Mouse (Mus musculus) right cerebral cortex, postnatal 25 days (tissue): Measurements from ENCODE around the gene E130114P18Rik.

Source experiments
- DNase-seq: peaks from one replicate; pipeline ENCODE4 v3.0.0; 2022

E130114P18Rik gene

GRCm38 (mm10) chr4:97777706-97778176 lies at the start of gene E130114P18Rik:
Gene E130114P18Rik, minus strand, starts transcription at chr4:97778078.
- DNase-seq: peak; percentile 51

- no peak for DNase-seq
Measured at GRCm38 (mm10) chr4:97827115-97827514, 49.2 kb upstream of the E130114P18Rik start.

GRCm38 (mm10) chr4:97825841-97826240 lies 48.0 kb upstream of the E130114P18Rik start:
- no peak for DNase-seq

GRCm38 (mm10) chr4:97825432-97825831 lies 47.6 kb upstream of the E130114P18Rik start:
- DNase-seq: no peak

- DNase-seq: no peak
Measured at GRCm38 (mm10) chr4:97824451-97824850, 46.6 kb upstream of the E130114P18Rik start.

- DNase-seq: no peak
Measured at GRCm38 (mm10) chr4:97823512-97823911, 45.6 kb upstream of the E130114P18Rik start.

- no peak for DNase-seq
Measured at GRCm38 (mm10) chr4:97821556-97822251, 43.8 kb upstream of the E130114P18Rik start.

- DNase-seq: no peak
Measured at GRCm38 (mm10) chr4:97820474-97821259, 42.8 kb upstream of the E130114P18Rik start.

GRCm38 (mm10) chr4:97819101-97819500 lies 41.2 kb upstream of the E130114P18Rik start:
- DNase-seq: no peak

- no peak for DNase-seq
Measured at GRCm38 (mm10) chr4:97818498-97818897, 40.6 kb upstream of the E130114P18Rik start.

GRCm38 (mm10) chr4:97817741-97818140 lies 39.9 kb upstream of the E130114P18Rik start:
- DNase-seq: no peak

GRCm38 (mm10) chr4:97816753-97817152 lies 38.9 kb upstream of the E130114P18Rik start:
- DNase-seq: no peak

- no peak for DNase-seq
Measured at GRCm38 (mm10) chr4:97816001-97816400, 38.1 kb upstream of the E130114P18Rik start.

GRCm38 (mm10) chr4:97814515-97814914 lies 36.6 kb upstream of the E130114P18Rik start:
- DNase-seq: no peak

- DNase-seq: no peak
Measured at GRCm38 (mm10) chr4:97813996-97814395, 36.1 kb upstream of the E130114P18Rik start.

GRCm38 (mm10) chr4:97813035-97813434 lies 35.2 kb upstream of the E130114P18Rik start:
- no peak for DNase-seq

GRCm38 (mm10) chr4:97810348-97810939 lies 32.6 kb upstream of the E130114P18Rik start:
- no peak for DNase-seq

GRCm38 (mm10) chr4:97809582-97810295 lies 31.9 kb upstream of the E130114P18Rik start:
- DNase-seq: no peak

- DNase-seq: no peak
Measured at GRCm38 (mm10) chr4:97808885-97809284, 31.0 kb upstream of the E130114P18Rik start.

- no peak for DNase-seq
Measured at GRCm38 (mm10) chr4:97806924-97807323, 29.0 kb upstream of the E130114P18Rik start.

GRCm38 (mm10) chr4:97805896-97806808 lies 28.3 kb upstream of the E130114P18Rik start:
- no peak for DNase-seq

- DNase-seq: no peak
Measured at GRCm38 (mm10) chr4:97805255-97805654, 27.4 kb upstream of the E130114P18Rik start.
